Mouse (Mus musculus) heart, embryonic 15.5 days (tissue): Measurements from ENCODE around the gene Dram2. TPM values are rescaled to one million over a fixed set of nuclear protein-coding genes. Genes with fewer than 3 reads are reported as not detected.

Experiments used
- ATAC-seq: fragments of 200-750 bp; cut with Nextera tagmentation; replicated peaks from 2 replicates; pipeline ENCODE4 v1.8.0; 2017; ENCODE audit warnings: low read depth, moderate TSS enrichment; ENCODE audit not compliant: insufficient number of reproducible peaks, insufficient read depth, low FRiP score
- H3K27ac ChIP-seq: fragments of 300-500 bp; sonication (generic); 2 replicates; pipeline ENCODE4 v1.5.1; 2015; ENCODE audit warnings: mild to moderate bottlenecking, inconsistent platforms
- H3K27me3 ChIP-seq: fragments of 300-500 bp; sonication (generic); 2 replicates; pipeline ENCODE4 v1.6.1; 2015; ENCODE audit warnings: inconsistent platforms
- H3K36me3 ChIP-seq: fragments of 300-500 bp; sonication (generic); 2 replicates; pipeline ENCODE4 v1.6.1; 2015; ENCODE audit warnings: mild to moderate bottlenecking, inconsistent platforms
- H3K4me1 ChIP-seq: fragments of 300-500 bp; sonication (generic); replicated peaks from 2 replicates; pipeline ENCODE4 v1.6.1; 2015; ENCODE audit warnings: inconsistent platforms
- H3K4me2 ChIP-seq: fragments of 300-500 bp; sonication (generic); 2 replicates; pipeline ENCODE4 v1.6.1; 2015; ENCODE audit warnings: inconsistent platforms, mild to moderate bottlenecking, moderate library complexity
- H3K4me3 ChIP-seq: fragments of 300-500 bp; sonication (generic); 2 replicates; pipeline ENCODE4 v1.5.1; 2015; ENCODE audit warnings: mild to moderate bottlenecking, inconsistent platforms
- H3K9ac ChIP-seq: fragments of 300-500 bp; sonication (generic); 2 replicates; pipeline ENCODE4 v1.6.1; 2015; ENCODE audit warnings: mild to moderate bottlenecking, inconsistent platforms
- H3K9me3 ChIP-seq: fragments of 300-500 bp; sonication (generic); replicated peaks from 2 replicates; pipeline ENCODE4 v1.6.1; 2016; ENCODE audit warnings: inconsistent platforms
- WGBS: fragments of 180-500 bp; shearing (Covaris S2); methylation state at CpG from one replicate; pipeline ENCODE4 v1.1.7; 2015; ENCODE audit warnings: mixed read lengths; 5-methylcytosine and 5-hydroxymethylcytosine counted together
- polyA plus RNA-seq: library from polyadenylated mRNA; unstranded; fragments of >200 nt; fragmentation: Nextera tagmentation; extraction: Ambion mirVana; gene quantifications from 2 replicates; pipeline ENCODE4 v1.2.1, GENCODE M21; 2015

Gene Dram2
- 60.0 and 70.3 TPM in 2 replicates for polyA plus RNA-seq

- H3K27me3 ChIP-seq = no peaks in the 10 kb centered on the region
- H3K27ac ChIP-seq = peak within 1 kb of the TSS; percentile 99
- H3K4me3 ChIP-seq = peak within 1 kb of the TSS; percentile 80
- H3K36me3 ChIP-seq = no peaks in the 10 kb centered on the region
- no peaks in the 10 kb centered on the region for H3K9me3 ChIP-seq
- WGBS = under 1% methylated on average over 62 of the region's 63 CpGs
- H3K4me2 ChIP-seq = peak within 1 kb of the TSS; percentile 70
- H3K9ac ChIP-seq = peak within 1 kb of the TSS; percentile 96
- ATAC-seq = peak; percentile 95
- H3K4me1 ChIP-seq = peaks cover 11% of the 10 kb centered on the region
These were observed at the start of gene Dram2, which contains the start of gene Cept1 for GRCm38 (mm10) chr3:106547171-106547923. Gene Dram2, plus strand, starts transcription at chr3:106547798. Gene Cept1, minus strand, starts transcription at chr3:106547802.

- Histone ChIP-seq H3K27ac (no peak overlapping the region), H3K4me2 (no peak overlapping the region), H3K9me3 (no peaks in the 10 kb centered on the region), H3K4me1 (peaks cover 5% of the 10 kb centered on the region), H3K27me3 (no peaks in the 10 kb centered on the region), H3K36me3 (peaks cover 25% of the 10 kb centered on the region; the same call in 1 of the 2 replicates), H3K4me3 (no peak overlapping the region), H3K9ac (no peak overlapping the region)
- WGBS = 61% methylated on average over 2 of the region's 2 CpGs
- no peak for ATAC-seq
These were observed 47.1 kb upstream of the Dram2 start for GRCm38 (mm10) chr3:106500510-106500909.

GRCm38 (mm10) chr3:106502892-106503291 lies 44.7 kb upstream of the Dram2 start:
- no peak overlapping the region for H3K27ac ChIP-seq
- peaks cover 25% of the 10 kb centered on the region; the same call in 1 of the 2 replicates for H3K36me3 ChIP-seq
- H3K9ac ChIP-seq = no peak overlapping the region
- no peak overlapping the region for H3K4me2 ChIP-seq
- no peaks in the 10 kb centered on the region for H3K9me3 ChIP-seq
- ATAC-seq = no peak
- no peak overlapping the region for H3K4me3 ChIP-seq
- WGBS = 80% methylated on average over 2 of the region's 2 CpGs
- no peaks in the 10 kb centered on the region for H3K4me1 ChIP-seq
- H3K27me3 ChIP-seq = no peaks in the 10 kb centered on the region

DNA sequence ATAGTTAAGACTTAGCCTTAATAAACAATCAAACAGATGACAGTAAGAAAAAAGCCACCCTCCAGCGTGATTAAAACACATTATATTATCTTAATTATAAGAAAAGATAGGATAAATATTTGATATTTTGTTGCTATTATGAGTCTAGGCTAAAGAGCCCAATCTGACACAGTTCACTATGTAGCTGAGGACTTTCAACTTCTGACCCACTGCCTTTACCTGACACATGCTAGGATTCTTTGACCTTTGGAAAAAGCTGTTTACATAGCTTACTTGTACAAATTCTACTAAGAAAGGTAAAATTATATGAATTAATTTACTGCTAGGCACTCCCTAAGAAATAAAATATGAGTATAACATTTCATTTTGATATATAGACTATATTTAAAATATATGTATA lies 36.9 kb upstream of the Dram2 start:
- H3K9ac ChIP-seq = no peak overlapping the region
- H3K27ac ChIP-seq = no peak overlapping the region
- H3K36me3 ChIP-seq = no peaks in the 10 kb centered on the region
- WGBS = 81% methylated on average over 1 of the region's 1 CpGs
- no peaks in the 10 kb centered on the region for H3K27me3 ChIP-seq
- no peak overlapping the region for H3K4me3 ChIP-seq
- no peak for ATAC-seq
- H3K4me2 ChIP-seq = no peak overlapping the region
- H3K9me3 ChIP-seq = no peaks in the 10 kb centered on the region
- no peaks in the 10 kb centered on the region for H3K4me1 ChIP-seq

- Histone ChIP-seq H3K9me3 (no peaks in the 10 kb centered on the region), H3K27me3 (no peaks in the 10 kb centered on the region), H3K4me1 (no peaks in the 10 kb centered on the region), H3K9ac (no peak overlapping the region), H3K36me3 (no peaks in the 10 kb centered on the region), H3K27ac (no peak overlapping the region), H3K4me3 (no peak overlapping the region), H3K4me2 (no peak overlapping the region)
- 79% methylated on average over 6 of the region's 6 CpGs for WGBS
- ATAC-seq = no peak
These were observed 32.6 kb upstream of the Dram2 start for GRCm38 (mm10) chr3:106515016-106515415.

DNA sequence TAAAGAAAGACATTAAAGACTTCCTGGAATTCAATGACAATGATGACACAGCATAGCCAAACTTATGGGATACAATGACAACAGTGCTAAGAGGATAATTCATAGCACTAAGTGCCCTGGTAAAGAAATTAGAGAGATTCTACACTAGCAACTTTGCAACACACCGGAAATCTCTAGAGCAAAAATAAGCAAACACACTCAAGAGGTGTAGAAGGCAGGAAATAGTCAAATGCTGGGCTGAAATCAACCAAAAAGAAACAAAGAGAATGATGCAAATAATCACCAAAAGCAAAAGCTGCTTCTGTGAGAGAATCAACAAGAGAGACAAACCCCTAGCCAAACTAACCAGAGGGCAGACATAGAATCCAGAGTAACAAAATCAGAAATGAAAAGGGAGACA lies 24.9 kb upstream of the Dram2 start:
- no peaks in the 10 kb centered on the region for H3K4me1 ChIP-seq
- H3K27me3 ChIP-seq = no peaks in the 10 kb centered on the region
- no peak overlapping the region for H3K27ac ChIP-seq
- 94% methylated on average over 1 of the region's 1 CpGs for WGBS
- H3K4me3 ChIP-seq = no peak overlapping the region
- H3K9ac ChIP-seq = no peak overlapping the region
- no peaks in the 10 kb centered on the region for H3K36me3 ChIP-seq
- ATAC-seq = no peak
- no peaks in the 10 kb centered on the region for H3K9me3 ChIP-seq
- no peak overlapping the region for H3K4me2 ChIP-seq

DNA sequence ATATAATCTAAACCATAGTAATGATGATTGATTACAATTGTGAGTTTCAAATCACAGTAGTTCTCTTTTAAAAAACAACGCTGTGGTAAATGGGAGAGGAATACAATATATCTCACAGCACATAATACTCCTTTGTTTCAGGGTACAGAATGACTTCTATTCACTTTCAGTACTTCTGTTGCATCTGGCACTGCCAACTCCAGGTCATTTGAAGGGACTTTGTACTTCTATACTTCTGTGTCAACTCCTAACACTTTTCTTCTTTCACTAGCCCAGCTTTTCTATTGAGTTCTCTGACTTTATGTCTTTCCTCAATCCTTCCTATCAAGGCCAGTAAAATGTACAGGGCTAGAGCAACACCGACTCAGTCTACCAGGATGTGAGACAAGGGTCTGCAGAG lies 21.2 kb upstream of the Dram2 start:
- WGBS = 94% methylated on average over 2 of the region's 2 CpGs
- no peak overlapping the region for H3K27ac ChIP-seq
- H3K4me2 ChIP-seq = no peak overlapping the region
- no peaks in the 10 kb centered on the region for H3K36me3 ChIP-seq
- H3K27me3 ChIP-seq = no peaks in the 10 kb centered on the region
- no peaks in the 10 kb centered on the region for H3K9me3 ChIP-seq
- no peaks in the 10 kb centered on the region for H3K4me1 ChIP-seq
- ATAC-seq = no peak
- H3K4me3 ChIP-seq = no peak overlapping the region
- H3K9ac ChIP-seq = no peak overlapping the region

DNA sequence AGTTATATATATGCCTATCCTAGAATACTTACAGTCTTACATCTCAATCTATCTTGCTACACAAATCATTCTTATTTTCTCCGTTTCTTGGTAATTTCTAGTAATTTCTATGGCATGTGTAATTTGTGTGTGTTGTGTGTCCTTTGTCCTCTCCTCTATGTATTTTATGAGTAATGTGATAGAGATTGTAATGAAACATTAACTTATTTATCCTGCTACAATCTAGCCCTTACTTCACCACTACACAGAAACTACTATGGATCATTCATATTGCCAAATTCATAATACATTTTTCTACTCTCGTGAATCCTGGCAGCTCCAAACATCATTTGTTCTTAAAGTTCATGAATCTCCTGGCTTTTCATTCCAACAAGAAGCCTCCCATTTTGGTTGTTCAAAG lies 19.6 kb upstream of the Dram2 start:
- peaks cover 6% of the 10 kb centered on the region for H3K36me3 ChIP-seq
- no peak overlapping the region for H3K9ac ChIP-seq
- no peaks in the 10 kb centered on the region for H3K9me3 ChIP-seq
- H3K4me1 ChIP-seq = no peaks in the 10 kb centered on the region
- no peak for ATAC-seq
- 93% methylated on average over 2 of the region's 2 CpGs for WGBS
- no peak overlapping the region for H3K4me2 ChIP-seq
- H3K4me3 ChIP-seq = no peak overlapping the region
- no peak overlapping the region for H3K27ac ChIP-seq
- no peaks in the 10 kb centered on the region for H3K27me3 ChIP-seq

- WGBS = 82% methylated on average over 2 of the region's 2 CpGs
- Histone ChIP-seq H3K4me1 (no peaks in the 10 kb centered on the region), H3K9me3 (no peaks in the 10 kb centered on the region), H3K36me3 (peaks cover 18% of the 10 kb centered on the region), H3K27ac (no peak overlapping the region), H3K27me3 (no peaks in the 10 kb centered on the region), H3K4me3 (no peak overlapping the region), H3K4me2 (no peak overlapping the region), H3K9ac (no peak overlapping the region)
- no peak for ATAC-seq
These were observed 14.3 kb upstream of the Dram2 start for GRCm38 (mm10) chr3:106533277-106533676.

- 82% methylated on average over 8 of the region's 8 CpGs for WGBS
- H3K9me3 ChIP-seq = no peaks in the 10 kb centered on the region
- H3K27me3 ChIP-seq = no peaks in the 10 kb centered on the region
- ATAC-seq = no peak
- no peak overlapping the region for H3K27ac ChIP-seq
- H3K4me3 ChIP-seq = no peak overlapping the region
- no peak overlapping the region for H3K4me2 ChIP-seq
- H3K9ac ChIP-seq = no peak overlapping the region
- H3K4me1 ChIP-seq = peaks cover 8% of the 10 kb centered on the region
- H3K36me3 ChIP-seq = no peaks in the 10 kb centered on the region
These were observed 2.8 kb upstream of the Dram2 start for GRCm38 (mm10) chr3:106544721-106545316.

DNA sequence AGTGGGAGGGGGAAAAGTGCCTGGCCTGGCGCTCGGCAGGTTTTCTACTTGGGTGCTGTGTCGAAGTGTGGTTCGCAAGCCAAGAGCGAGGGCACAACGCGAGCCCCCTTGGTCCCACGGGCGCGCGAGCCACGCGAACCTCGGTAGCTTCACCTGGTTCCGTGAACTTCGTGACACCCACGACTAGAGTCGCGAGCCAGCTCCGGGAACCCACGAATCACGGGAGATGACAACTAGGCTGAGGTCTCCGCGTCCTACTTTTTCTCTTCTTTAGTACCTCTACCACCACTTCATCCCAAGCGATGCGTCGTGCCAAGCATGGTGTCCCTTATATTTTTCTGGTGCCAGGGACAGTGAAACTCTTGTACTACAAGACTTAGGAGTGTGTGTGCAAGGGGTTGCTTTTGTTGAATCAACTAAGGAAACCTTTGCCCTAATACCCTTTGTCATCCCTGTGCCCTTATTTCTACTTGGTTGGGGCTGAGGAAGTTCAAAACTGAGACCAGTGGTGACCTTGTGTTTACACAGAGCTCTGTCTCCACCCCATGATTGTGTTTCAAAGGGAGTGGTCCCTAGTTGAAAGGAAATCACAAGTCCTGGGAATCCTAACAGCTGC lies 434 bp downstream of the Dram2 start:
- peak overlapping the region; percentile 99 for H3K27ac ChIP-seq
- no peak; the same call in 1 of the 2 replicates for ATAC-seq
- peaks cover 11% of the 10 kb centered on the region for H3K4me1 ChIP-seq
- H3K27me3 ChIP-seq = no peaks in the 10 kb centered on the region
- no peaks in the 10 kb centered on the region for H3K9me3 ChIP-seq
- H3K9ac ChIP-seq = peak overlapping the region; percentile 96
- under 1% methylated on average over 27 of the region's 27 CpGs for WGBS
- peak overlapping the region; percentile 70 for H3K4me2 ChIP-seq
- no peaks in the 10 kb centered on the region for H3K36me3 ChIP-seq
- peak overlapping the region; percentile 80 for H3K4me3 ChIP-seq
